Mouse (Mus musculus) small intestine, adult 2 months (tissue): Measurements from ENCODE around the gene Ankrd65. TPM values are rescaled to one million over a fixed set of nuclear protein-coding genes. Genes with fewer than 3 reads are reported as not detected.
"Not testable (repeated sequence)": the region's sequence is repeated elsewhere in the genome, so short reads cannot be mapped to it uniquely, and the experiment has no call there.

ENCODE experiments used
- H3K27ac ChIP-seq: fragments of 200-500 bp; 2 replicates; pipeline ENCODE4 v1.5.1; 2012; ENCODE audit warnings: low read depth, low read length, control low read depth, inconsistent platforms; ENCODE audit not compliant: insufficient read depth
- H3K27me3 ChIP-seq: fragments of 200-500 bp; 2 replicates; pipeline ENCODE4 v1.6.1; 2012; ENCODE audit warnings: mild to moderate bottlenecking, moderate library complexity, low read length, inconsistent platforms; ENCODE audit not compliant: control insufficient read depth, insufficient read depth
- H3K36me3 ChIP-seq: fragments of 200-500 bp; 2 replicates; pipeline ENCODE4 v1.6.1; 2012; ENCODE audit warnings: mild to moderate bottlenecking, low read length, control low read depth, inconsistent platforms; ENCODE audit not compliant: control insufficient read depth, insufficient read depth
- H3K4me1 ChIP-seq: fragments of 200-500 bp; 2 replicates; pipeline ENCODE4 v1.6.1; 2012; ENCODE audit warnings: low read length, inconsistent platforms, mixed read lengths; ENCODE audit not compliant: control insufficient read depth, insufficient read depth, insufficient read length
- H3K4me3 ChIP-seq: fragments of 200-500 bp; 2 replicates; pipeline ENCODE4 v1.5.1; 2012; ENCODE audit warnings: low read depth, mild to moderate bottlenecking, control low read depth, inconsistent platforms, low read length, moderate library complexity
- CTCF ChIP-seq: fragments of 200-500 bp; IDR thresholded peaks from 2 replicates; pipeline ENCODE4 v1.5.1; 2012; ENCODE audit warnings: low read depth, mild to moderate bottlenecking, control low read depth, inconsistent platforms, low read length, moderate library complexity, mixed read lengths; ENCODE audit not compliant: insufficient replicate concordance, insufficient read length; ENCODE audit errors: extremely low read depth
- POLR2A ChIP-seq: fragments of 200-500 bp; IDR thresholded peaks from 2 replicates; pipeline ENCODE4 v1.6.1; 2012; ENCODE audit warnings: low read depth, mild to moderate bottlenecking, control low read depth, inconsistent platforms, low read length, moderate library complexity
- WGBS: fragments of 180-500 bp; shearing (Covaris S2); methylation state at CpG from one replicate; pipeline ENCODE4 v1.1.7; 2018; 5-methylcytosine and 5-hydroxymethylcytosine counted together
- polyA plus RNA-seq: library from polyadenylated mRNA; depleted of rRNA; stranded (reverse); fragments of >200 nt; gene quantifications from 2 replicates; pipeline ENCODE4 v1.2.3, GENCODE M21; 2012; rRNA removed

The Ankrd65 gene
- not detected in 2 replicates for polyA plus RNA-seq

- H3K4me1 ChIP-seq, result no peaks in the 10 kb centered on the region
- H3K27me3 ChIP-seq, result no peaks in the 10 kb centered on the region
- WGBS, result 90% methylated on average over 3 of the region's 3 CpGs
- no peak within 1 kb of the TSS for H3K4me3 ChIP-seq
- H3K36me3 ChIP-seq, result no peaks in the 10 kb centered on the region
- TF ChIP-seq CTCF, result no peak
- TF ChIP-seq POLR2A, result no peak
- no peak within 1 kb of the TSS for H3K27ac ChIP-seq
Observed at GRCm38 (mm10) chr4:155790021-155790489, at the start of gene Ankrd65. Gene Ankrd65, plus strand, starts transcription at chr4:155790439.

DNA sequence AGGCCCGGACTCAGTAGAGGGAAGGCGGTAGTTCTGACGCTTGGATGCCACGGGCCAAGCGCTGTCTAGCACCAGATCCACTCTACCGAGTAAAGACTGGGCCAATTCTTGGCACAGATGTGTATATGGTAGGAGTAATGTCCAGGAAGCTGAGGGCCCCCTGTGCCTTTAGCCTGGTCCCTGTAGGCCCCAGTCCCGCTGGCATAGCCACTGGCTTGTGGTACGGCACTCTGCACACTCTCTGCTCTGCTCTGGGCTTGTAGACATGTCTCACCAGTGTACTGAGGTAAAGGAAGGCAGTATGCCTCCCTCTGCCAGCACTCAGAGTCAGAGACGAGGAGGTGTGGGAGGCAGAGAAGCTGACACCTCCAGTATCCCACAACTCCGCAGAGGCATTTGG is 49.6 kb upstream of the Ankrd65 start:
- H3K27ac ChIP-seq, H3K27me3 ChIP-seq, H3K4me1 ChIP-seq, H3K4me3 ChIP-seq: not testable (repeated sequence)
- WGBS, result 86% methylated on average over 10 of the region's 10 CpGs
- H3K36me3 ChIP-seq, result peaks cover 45% of the 10 kb centered on the region

DNA sequence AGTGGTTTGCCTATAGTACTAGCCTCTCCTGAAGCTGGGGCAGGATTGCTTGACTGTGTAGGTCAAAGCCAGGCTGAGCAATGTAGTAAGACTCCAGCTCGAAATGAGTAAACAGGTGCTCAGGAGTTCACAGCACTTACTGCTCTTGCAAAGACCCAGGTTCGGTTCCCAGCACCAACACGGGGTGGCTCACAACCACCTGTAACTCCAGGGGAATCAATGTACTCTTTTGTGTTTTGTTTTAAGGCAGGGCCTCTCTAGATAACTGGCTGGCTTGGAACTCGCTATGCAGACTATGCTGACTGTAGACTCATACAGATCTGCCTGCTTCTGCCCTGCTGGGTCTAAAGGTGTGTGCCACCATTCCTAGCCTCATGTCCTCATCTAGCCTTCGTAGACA is 47.6 kb upstream of the Ankrd65 start:
- TF ChIP-seq POLR2A (no peak), CTCF (no peak)

DNA sequence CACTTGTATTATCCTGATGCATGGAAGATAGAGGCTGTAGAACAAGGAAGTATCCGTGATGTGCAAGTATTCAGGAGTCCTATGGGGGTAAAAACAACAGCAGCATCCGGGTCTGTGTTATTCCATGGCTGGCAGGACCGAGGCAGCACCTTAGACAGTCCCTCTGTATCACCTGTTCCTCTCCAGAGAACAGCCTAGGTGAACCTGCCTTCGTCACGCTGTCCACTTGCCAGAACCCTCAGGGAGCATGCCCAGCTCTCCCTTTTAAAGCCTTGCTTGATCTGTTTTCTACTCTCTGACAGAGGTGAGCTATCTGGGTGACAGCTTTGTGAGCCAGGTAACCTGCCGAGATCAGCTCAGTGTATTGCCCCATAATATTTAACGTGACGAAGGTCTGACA is 45.8 kb upstream of the Ankrd65 start:
- Histone ChIP-seq H3K36me3 (peaks cover 77% of the 10 kb centered on the region), H3K4me1 (no peaks in the 10 kb centered on the region)
- WGBS, result 90% methylated on average over 8 of the region's 8 CpGs

More for the DNA sequence above, 47.6 kb upstream of the Ankrd65 start:
- Histone ChIP-seq H3K27ac (no peak overlapping the region), H3K4me1 (no peaks in the 10 kb centered on the region), H3K4me3 (no peak overlapping the region), H3K27me3 (no peaks in the 10 kb centered on the region), H3K36me3 (peaks cover 60% of the 10 kb centered on the region)
- 91% methylated on average over 5 of the region's 5 CpGs for WGBS

GRCm38 (mm10) chr4:155745136-155745535 is 45.1 kb upstream of the Ankrd65 start:
- H3K36me3 ChIP-seq, result peaks cover 80% of the 10 kb centered on the region
- WGBS, result 89% methylated on average over 5 of the region's 5 CpGs

More for the DNA sequence above, 45.8 kb upstream of the Ankrd65 start:
- Histone ChIP-seq H3K4me3 (no peak overlapping the region), H3K27ac (no peak overlapping the region), H3K27me3 (no peaks in the 10 kb centered on the region)
- no peak for TF ChIP-seq CTCF
- no peak for TF ChIP-seq POLR2A

GRCm38 (mm10) chr4:155746036-155746548 is 44.1 kb upstream of the Ankrd65 start:
- Histone ChIP-seq H3K4me3 (no peak overlapping the region), H3K27ac (no peak overlapping the region), H3K36me3 (peaks cover 80% of the 10 kb centered on the region), H3K4me1 (no peaks in the 10 kb centered on the region), H3K27me3 (no peaks in the 10 kb centered on the region)
- 84% methylated on average over 8 of the region's 8 CpGs for WGBS
- no peak for TF ChIP-seq CTCF
- TF ChIP-seq POLR2A, result no peak

More at GRCm38 (mm10) chr4:155745136-155745535, 45.1 kb upstream of the Ankrd65 start:
- no peaks in the 10 kb centered on the region for H3K27me3 ChIP-seq
- no peak overlapping the region for H3K4me3 ChIP-seq
- no peaks in the 10 kb centered on the region for H3K4me1 ChIP-seq
- H3K27ac ChIP-seq, result no peak overlapping the region
- no peak for TF ChIP-seq POLR2A

GRCm38 (mm10) chr4:155746575-155747490 is 43.4 kb upstream of the Ankrd65 start:
- Histone ChIP-seq H3K27ac (no peak overlapping the region), H3K4me3 (no peak overlapping the region), H3K27me3 (no peaks in the 10 kb centered on the region), H3K36me3 (peaks cover 75% of the 10 kb centered on the region), H3K4me1 (no peaks in the 10 kb centered on the region)
- TF ChIP-seq CTCF (no peak), POLR2A (no peak)
- WGBS, result 90% methylated on average over 17 of the region's 17 CpGs
